Mouse (Mus musculus) spleen, adult 2 months (tissue): ENCODE measurements around the gene Pih1d2.

Source experiments
- CTCF ChIP-seq: fragments of 200-500 bp; IDR thresholded peaks from 2 replicates; pipeline ENCODE4 v1.5.1; 2011; ENCODE audit warnings: mild to moderate bottlenecking, inconsistent platforms; ENCODE audit not compliant: insufficient read depth, insufficient read length, insufficient replicate concordance; ENCODE audit errors: extremely low read depth
- POLR2A ChIP-seq: fragments of 200-500 bp; IDR thresholded peaks from 2 replicates; pipeline ENCODE4 v1.6.1; 2011; ENCODE audit warnings: low read depth, low read length, inconsistent platforms

DNA sequence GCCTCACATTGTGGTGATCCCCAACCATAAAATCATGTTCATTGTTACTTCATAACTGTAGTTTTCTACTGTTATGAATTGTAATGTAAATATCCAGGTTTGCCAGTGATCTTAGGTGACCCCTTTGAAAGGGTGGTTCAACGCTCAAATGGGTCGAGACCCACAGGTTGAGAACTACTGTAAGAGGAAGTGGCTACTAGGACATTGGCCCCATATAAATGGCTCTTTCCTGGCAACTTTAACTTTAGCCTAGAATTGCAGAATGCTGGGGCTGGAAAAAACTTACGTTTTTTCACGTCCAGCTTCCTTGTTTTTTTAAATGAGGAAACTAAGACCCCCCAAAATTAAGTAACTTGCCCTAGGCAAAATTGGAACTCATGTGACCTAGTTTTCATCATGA, 49.7 kb upstream of the Pih1d2 start:
- no peak for TF ChIP-seq CTCF
- TF ChIP-seq POLR2A = no peak
